Mouse (Mus musculus): ENCODE data around the gene Acly. TPM values are rescaled to one million over a fixed set of nuclear protein-coding genes. Genes with fewer than 3 reads are reported as not detected.

Gene Acly
- polyA plus RNA-seq, 1 experiment from 2014 or later, result 54.0 TPM

DNA sequence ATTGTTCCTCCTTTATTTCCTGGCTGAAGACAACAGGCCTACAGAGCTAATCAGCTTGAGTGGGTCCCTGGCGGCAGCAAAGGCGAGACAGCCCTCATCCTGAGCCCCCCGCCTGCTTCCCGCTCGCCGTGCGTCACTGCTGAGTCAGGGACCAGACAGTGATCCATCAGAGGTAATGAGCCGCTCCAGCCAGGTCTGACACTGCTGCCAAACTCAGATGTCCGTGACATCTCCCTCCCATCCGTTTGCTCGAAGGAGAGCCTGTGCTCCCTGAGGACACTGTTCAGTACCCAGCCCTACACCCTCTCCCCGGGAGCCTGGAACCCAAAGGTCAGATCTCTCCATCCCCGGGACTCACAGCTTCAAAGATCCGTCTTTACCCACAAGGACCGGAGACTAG lies 7.0 kb downstream of the Acly start:
- Histone ChIP-seq H3K36me3 (ENCODE audit: control insufficient read depth, insufficient read depth, low read length) (peaks cover 85% of the 10 kb centered on the region), H3K4me3 (ENCODE audit: control insufficient read depth in 1 of 2, insufficient read depth in 1 of 2, low read depth in 1 of 2, low read length in 2 of 2) (no peak overlapping the region), H3K9me3 (ENCODE audit: control insufficient read depth, low read length) (no peaks in the 10 kb centered on the region), H3K4me2 (ENCODE audit: low read length) (no peak overlapping the region), H3K27me3 (ENCODE audit: control insufficient read depth, insufficient read depth, low read length) (no peaks in the 10 kb centered on the region), H3K4me1 (ENCODE audit: control insufficient read depth in 2 of 2, insufficient read depth in 2 of 2, low read length in 2 of 2) (peaks cover 4 to 6% of the 10 kb centered on the region in 2 experiments; a peak in 3 of 4 replicates), H3K27ac (replicated peaks in 1 of 2; ENCODE audit: control insufficient read depth in 1 of 2, insufficient read depth in 1 of 2, low read depth in 2 of 2, low read length in 2 of 2) (no peak overlapping the region), H3K9ac (ENCODE audit: low read length) (no peak overlapping the region)
- 81% methylated on average over 15 of the region's 15 CpGs for WGBS
- ATAC-seq (ENCODE audit: insufficient number of reproducible peaks, insufficient read depth, low FRiP score, low read depth), result no peak

DNA sequence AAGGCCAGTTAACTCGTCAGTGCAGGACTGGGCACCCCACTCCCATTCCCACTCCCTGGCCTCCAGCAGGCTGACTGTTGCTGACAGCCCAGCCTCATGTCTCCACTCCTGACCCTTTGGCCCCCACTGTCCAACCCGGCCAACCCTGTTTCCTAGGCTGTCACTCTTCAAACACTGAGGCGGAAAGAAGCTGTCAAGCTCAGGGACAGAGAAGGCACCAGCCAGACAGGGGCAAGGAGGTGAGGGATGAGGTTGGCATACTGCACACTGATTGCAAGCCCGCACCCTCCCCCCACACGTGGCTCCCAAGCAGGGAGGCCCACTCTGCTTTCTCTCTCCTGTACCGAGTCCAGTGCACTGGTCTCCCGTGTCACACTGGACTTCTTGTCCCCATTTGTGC lies 8.6 kb downstream of the Acly start:
- no peak overlapping the region for H3K4me3 ChIP-seq (ENCODE audit: control insufficient read depth in 1 of 2, insufficient read depth in 1 of 2, low read depth in 1 of 2, low read length in 2 of 2)
- no peak overlapping the region for H3K9ac ChIP-seq (ENCODE audit: low read length)
- H3K4me2 ChIP-seq (ENCODE audit: low read length), result no peak overlapping the region
- no peak overlapping the region for H3K27ac ChIP-seq (replicated peaks in 1 of 2; ENCODE audit: control insufficient read depth in 1 of 2, insufficient read depth in 1 of 2, low read depth in 2 of 2, low read length in 2 of 2)
- no peaks in the 10 kb centered on the region for H3K9me3 ChIP-seq (ENCODE audit: control insufficient read depth, low read length)
- H3K36me3 ChIP-seq (ENCODE audit: control insufficient read depth, insufficient read depth, low read length), result peaks cover 100% of the 10 kb centered on the region
- H3K4me1 ChIP-seq (ENCODE audit: control insufficient read depth in 2 of 2, insufficient read depth in 2 of 2, low read length in 2 of 2), result no peaks in the 10 kb centered on the region
- no peak for ATAC-seq (ENCODE audit: insufficient number of reproducible peaks, insufficient read depth, low FRiP score, low read depth)
- H3K27me3 ChIP-seq (ENCODE audit: control insufficient read depth, insufficient read depth, low read length), result no peaks in the 10 kb centered on the region
- 90% methylated on average over 7 of the region's 7 CpGs for WGBS

DNA sequence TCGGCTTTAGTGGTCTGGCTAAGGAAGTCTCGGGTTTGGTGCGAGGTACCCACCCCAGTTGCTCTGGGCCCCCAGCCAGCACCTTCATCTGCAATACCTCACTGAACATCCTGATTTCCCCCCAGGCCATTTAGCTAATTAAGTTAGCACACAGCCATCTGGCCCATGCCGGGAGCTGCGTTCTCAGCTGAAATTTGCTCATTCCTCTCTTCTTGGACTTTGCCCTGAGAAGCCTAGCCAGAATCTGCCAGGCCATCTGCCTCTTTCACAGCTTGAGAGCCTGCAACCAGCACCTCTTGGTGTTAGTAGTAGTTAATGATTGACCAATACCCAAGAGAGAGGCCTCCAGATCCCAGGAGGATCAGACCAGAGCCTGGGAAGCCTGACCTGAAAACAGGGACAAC lies 9.6 kb downstream of the Acly start:
- 89% methylated on average over 5 of the region's 5 CpGs for WGBS
- Histone ChIP-seq H3K4me3 (ENCODE audit: control insufficient read depth in 1 of 2, insufficient read depth in 1 of 2, low read depth in 1 of 2, low read length in 2 of 2) (no peak overlapping the region), H3K4me2 (ENCODE audit: low read length) (no peak overlapping the region), H3K27me3 (ENCODE audit: control insufficient read depth, insufficient read depth, low read length) (no peaks in the 10 kb centered on the region), H3K36me3 (ENCODE audit: control insufficient read depth, insufficient read depth, low read length) (peaks cover 100% of the 10 kb centered on the region), H3K9me3 (ENCODE audit: control insufficient read depth, low read length) (no peaks in the 10 kb centered on the region), H3K9ac (ENCODE audit: low read length) (no peak overlapping the region), H3K4me1 (ENCODE audit: control insufficient read depth in 2 of 2, insufficient read depth in 2 of 2, low read length in 2 of 2) (no peaks in the 10 kb centered on the region), H3K27ac (replicated peaks in 1 of 2; ENCODE audit: control insufficient read depth in 1 of 2, insufficient read depth in 1 of 2, low read depth in 2 of 2, low read length in 2 of 2) (no peak overlapping the region)
- no peak for ATAC-seq (ENCODE audit: insufficient number of reproducible peaks, insufficient read depth, low FRiP score, low read depth)

DNA sequence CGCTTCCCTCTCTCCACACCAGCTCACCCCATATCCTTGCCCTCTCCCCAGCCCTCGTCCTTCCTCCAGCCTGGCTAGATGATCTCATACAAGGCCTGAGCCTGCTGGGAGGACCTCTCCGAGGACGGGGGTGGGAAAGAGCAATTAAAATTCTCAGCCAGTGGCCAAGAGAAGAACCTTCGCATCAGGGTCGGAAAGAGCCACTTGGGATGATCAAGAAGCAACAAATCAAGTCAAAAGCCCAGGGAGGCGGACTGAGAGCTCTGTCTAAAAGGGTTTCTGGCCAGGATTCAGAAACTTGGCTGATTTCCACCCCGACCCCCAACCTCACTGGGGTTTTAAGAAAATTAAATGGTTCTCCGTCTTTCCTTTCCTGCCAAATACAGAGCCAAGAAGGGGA lies 11.5 kb downstream of the Acly start:
- Histone ChIP-seq H3K27ac (replicated peaks in 1 of 2; ENCODE audit: control insufficient read depth in 1 of 2, insufficient read depth in 1 of 2, low read depth in 2 of 2, low read length in 2 of 2) (no peak overlapping the region), H3K4me1 (ENCODE audit: control insufficient read depth in 2 of 2, insufficient read depth in 2 of 2, low read length in 2 of 2) (no peaks in the 10 kb centered on the region), H3K9me3 (ENCODE audit: control insufficient read depth, low read length) (no peaks in the 10 kb centered on the region), H3K27me3 (ENCODE audit: control insufficient read depth, insufficient read depth, low read length) (no peaks in the 10 kb centered on the region), H3K9ac (ENCODE audit: low read length) (no peak overlapping the region), H3K4me2 (ENCODE audit: low read length) (no peak overlapping the region), H3K4me3 (ENCODE audit: control insufficient read depth in 1 of 2, insufficient read depth in 1 of 2, low read depth in 1 of 2, low read length in 2 of 2) (no peak overlapping the region), H3K36me3 (ENCODE audit: control insufficient read depth, insufficient read depth, low read length) (peaks cover 100% of the 10 kb centered on the region)
- WGBS, result 73% methylated on average over 9 of the region's 9 CpGs
- no peak for ATAC-seq (ENCODE audit: insufficient number of reproducible peaks, insufficient read depth, low FRiP score, low read depth)

DNA sequence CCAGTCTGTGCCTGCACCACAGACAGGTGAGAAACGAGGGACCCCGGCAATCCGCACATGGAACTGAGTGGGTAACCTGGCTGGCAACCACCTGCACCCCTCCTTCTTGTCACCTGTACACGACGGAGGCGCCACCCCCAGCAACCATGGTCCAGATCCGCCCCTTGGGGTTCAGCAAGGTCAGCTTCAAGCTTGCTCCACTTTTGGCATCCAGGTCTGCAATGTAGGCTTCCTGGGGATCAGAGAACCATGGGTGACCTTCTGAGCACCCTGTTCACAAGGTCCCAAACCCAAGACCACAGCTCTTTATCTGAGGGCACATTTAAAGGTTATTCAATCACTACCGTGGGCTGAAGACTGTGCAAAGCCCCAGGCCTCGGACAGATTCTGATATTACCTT lies 12.0 kb downstream of the Acly start:
- 90% methylated on average over 9 of the region's 9 CpGs for WGBS
- peaks cover 100% of the 10 kb centered on the region for H3K36me3 ChIP-seq (ENCODE audit: control insufficient read depth, insufficient read depth, low read length)
- H3K27me3 ChIP-seq (ENCODE audit: control insufficient read depth, insufficient read depth, low read length), result no peaks in the 10 kb centered on the region
- ATAC-seq (ENCODE audit: insufficient number of reproducible peaks, insufficient read depth, low FRiP score, low read depth), result no peak
- H3K27ac ChIP-seq (replicated peaks in 1 of 2; ENCODE audit: control insufficient read depth in 1 of 2, insufficient read depth in 1 of 2, low read depth in 2 of 2, low read length in 2 of 2), result no peak overlapping the region
- H3K9me3 ChIP-seq (ENCODE audit: control insufficient read depth, low read length), result no peaks in the 10 kb centered on the region
- no peak overlapping the region for H3K4me3 ChIP-seq (ENCODE audit: control insufficient read depth in 1 of 2, insufficient read depth in 1 of 2, low read depth in 1 of 2, low read length in 2 of 2)
- no peaks in the 10 kb centered on the region for H3K4me1 ChIP-seq (ENCODE audit: control insufficient read depth in 2 of 2, insufficient read depth in 2 of 2, low read length in 2 of 2)
- no peak overlapping the region for H3K4me2 ChIP-seq (ENCODE audit: low read length)
- H3K9ac ChIP-seq (ENCODE audit: low read length), result no peak overlapping the region

DNA sequence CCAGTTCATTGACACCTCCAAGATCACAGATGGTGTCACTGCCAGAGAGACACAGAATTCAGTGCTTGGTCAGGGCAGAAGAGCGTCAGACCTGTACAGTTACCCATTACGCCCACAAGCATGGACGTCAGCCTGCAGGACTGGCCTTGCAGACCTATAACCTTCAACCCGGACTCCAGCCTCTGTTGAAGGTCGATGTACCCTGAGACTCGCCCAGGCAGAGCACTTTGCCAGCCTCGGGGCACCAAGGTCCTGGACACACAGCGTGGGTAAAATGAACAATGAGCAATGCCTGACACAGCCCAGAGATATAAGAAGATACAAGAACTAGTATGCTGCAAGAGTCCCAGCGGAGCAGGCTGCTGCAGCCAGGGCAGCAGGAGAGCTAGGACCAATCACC lies 12.7 kb downstream of the Acly start:
- ATAC-seq (ENCODE audit: insufficient number of reproducible peaks, insufficient read depth, low FRiP score, low read depth), result no peak

DNA sequence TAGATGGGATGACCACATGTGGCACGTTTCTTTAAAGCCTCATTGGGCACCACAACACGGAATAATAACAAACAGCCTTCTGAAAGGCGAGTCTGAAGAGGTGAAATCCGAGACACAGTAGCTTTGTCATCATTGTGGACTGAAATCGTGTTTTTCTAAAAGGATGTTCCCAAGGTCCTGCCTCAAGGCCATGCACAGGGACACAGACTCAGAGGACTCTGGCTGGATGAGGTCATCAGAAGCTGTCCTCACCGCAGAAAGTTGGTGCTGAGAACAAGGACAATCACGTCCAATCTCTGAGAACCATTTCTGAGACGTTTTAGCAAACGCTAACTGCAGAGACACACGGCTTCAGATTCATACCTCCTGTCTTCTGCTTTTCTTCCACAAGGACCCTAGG lies 14.1 kb downstream of the Acly start:
- no peak for ATAC-seq (ENCODE audit: insufficient number of reproducible peaks, insufficient read depth, low FRiP score, low read depth)
- H3K27me3 ChIP-seq (ENCODE audit: control insufficient read depth, insufficient read depth, low read length), result no peaks in the 10 kb centered on the region
- H3K9ac ChIP-seq (ENCODE audit: low read length), result no peak overlapping the region
- WGBS, result 86% methylated on average over 10 of the region's 10 CpGs
- H3K36me3 ChIP-seq (ENCODE audit: control insufficient read depth, insufficient read depth, low read length), result peaks cover 98% of the 10 kb centered on the region
- no peaks in the 10 kb centered on the region for H3K4me1 ChIP-seq (ENCODE audit: control insufficient read depth in 2 of 2, insufficient read depth in 2 of 2, low read length in 2 of 2)
- no peaks in the 10 kb centered on the region for H3K9me3 ChIP-seq (ENCODE audit: control insufficient read depth, low read length)
- H3K4me3 ChIP-seq (ENCODE audit: control insufficient read depth in 1 of 2, insufficient read depth in 1 of 2, low read depth in 1 of 2, low read length in 2 of 2), result no peak overlapping the region
- H3K4me2 ChIP-seq (ENCODE audit: low read length), result no peak overlapping the region
- H3K27ac ChIP-seq (replicated peaks in 1 of 2; ENCODE audit: control insufficient read depth in 1 of 2, insufficient read depth in 1 of 2, low read depth in 2 of 2, low read length in 2 of 2), result no peak overlapping the region

More for the DNA sequence above, 12.7 kb downstream of the Acly start:
- WGBS, result 85% methylated on average over 9 of the region's 9 CpGs
- Histone ChIP-seq H3K4me1 (ENCODE audit: control insufficient read depth in 2 of 2, insufficient read depth in 2 of 2, low read length in 2 of 2) (no peaks in the 10 kb centered on the region), H3K27me3 (ENCODE audit: control insufficient read depth, insufficient read depth, low read length) (no peaks in the 10 kb centered on the region), H3K4me2 (ENCODE audit: low read length) (no peak overlapping the region), H3K4me3 (ENCODE audit: control insufficient read depth in 1 of 2, insufficient read depth in 1 of 2, low read depth in 1 of 2, low read length in 2 of 2) (no peak overlapping the region), H3K27ac (replicated peaks in 1 of 2; ENCODE audit: control insufficient read depth in 1 of 2, insufficient read depth in 1 of 2, low read depth in 2 of 2, low read length in 2 of 2) (no peak overlapping the region), H3K9ac (ENCODE audit: low read length) (no peak overlapping the region), H3K9me3 (ENCODE audit: control insufficient read depth, low read length) (no peaks in the 10 kb centered on the region), H3K36me3 (ENCODE audit: control insufficient read depth, insufficient read depth, low read length) (peaks cover 98% of the 10 kb centered on the region)

DNA sequence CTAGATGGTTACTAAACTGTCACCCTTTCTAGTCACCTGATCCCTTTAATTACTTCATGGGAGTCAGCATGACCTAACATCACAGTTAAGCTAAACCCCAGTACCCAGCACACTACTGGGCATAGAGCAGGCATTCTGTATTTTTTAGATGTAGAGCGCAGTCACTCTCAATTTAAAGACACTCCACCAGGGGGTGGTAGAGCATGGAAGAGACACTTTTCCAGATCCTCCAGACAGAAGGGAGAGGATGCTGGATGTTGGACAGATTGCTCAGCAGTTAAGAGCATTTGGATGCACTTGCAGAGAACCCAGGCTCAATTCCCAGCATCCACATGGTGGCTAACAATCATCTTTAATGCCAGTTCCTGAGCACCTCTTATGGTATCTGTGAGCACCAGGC lies 15.4 kb downstream of the Acly start:
- WGBS, result 92% methylated on average over 1 of the region's 1 CpGs
- Histone ChIP-seq H3K4me3 (ENCODE audit: control insufficient read depth in 1 of 2, insufficient read depth in 1 of 2, low read depth in 1 of 2, low read length in 2 of 2) (no peak overlapping the region), H3K27me3 (ENCODE audit: control insufficient read depth, insufficient read depth, low read length) (no peaks in the 10 kb centered on the region), H3K9ac (ENCODE audit: low read length) (no peak overlapping the region), H3K4me2 (ENCODE audit: low read length) (no peak overlapping the region), H3K4me1 (ENCODE audit: control insufficient read depth in 2 of 2, insufficient read depth in 2 of 2, low read length in 2 of 2) (no peaks in the 10 kb centered on the region), H3K27ac (replicated peaks in 1 of 2; ENCODE audit: control insufficient read depth in 1 of 2, insufficient read depth in 1 of 2, low read depth in 2 of 2, low read length in 2 of 2) (no peak overlapping the region), H3K9me3 (ENCODE audit: control insufficient read depth, low read length) (no peaks in the 10 kb centered on the region), H3K36me3 (ENCODE audit: control insufficient read depth, insufficient read depth, low read length) (peaks cover 95% of the 10 kb centered on the region)
- ATAC-seq (ENCODE audit: insufficient number of reproducible peaks, insufficient read depth, low FRiP score, low read depth), result no peak
